Mouse (Mus musculus) heart, postnatal 0 days (tissue): ENCODE results near the gene Olfr1442. TPM values are rescaled to one million over a fixed set of nuclear protein-coding genes. Genes with fewer than 3 reads are reported as not detected.

Experiments
- ATAC-seq: fragments of 200-750 bp; cut with Nextera tagmentation; 2 replicates; pipeline ENCODE4 v1.8.0; 2017; ENCODE audit warnings: low read depth, moderate number of reproducible peaks, moderate library complexity; ENCODE audit not compliant: insufficient read depth
- DNase-seq: peaks from one replicate; pipeline ENCODE4 v3.0.0-alpha.2; 2016; ENCODE audit warnings: low spot score
- H3K27ac ChIP-seq: fragments of 300-500 bp; sonication (generic); 2 replicates; pipeline ENCODE4 v1.5.1; 2014; ENCODE audit warnings: low read depth, mild to moderate bottlenecking
- H3K27me3 ChIP-seq: fragments of 300-500 bp; sonication (generic); 2 replicates; pipeline ENCODE4 v1.6.1; 2014; ENCODE audit warnings: low read length, mixed read lengths; ENCODE audit not compliant: control insufficient read depth, insufficient read depth
- H3K36me3 ChIP-seq: fragments of 300-500 bp; sonication (generic); replicated peaks from 2 replicates; pipeline ENCODE4 v1.6.1; 2014; ENCODE audit warnings: low read length, mixed read lengths; ENCODE audit not compliant: control insufficient read depth, insufficient read depth
- H3K4me1 ChIP-seq: fragments of 300-500 bp; sonication (generic); 2 replicates; pipeline ENCODE4 v1.6.1; 2014; ENCODE audit warnings: antibody characterized with exemption; ENCODE audit not compliant: control insufficient read depth, insufficient read depth
- H3K4me2 ChIP-seq: fragments of 300-500 bp; sonication (generic); 2 replicates; pipeline ENCODE4 v1.6.1; 2014; ENCODE audit warnings: low read depth, mild to moderate bottlenecking, low read length, moderate library complexity
- H3K4me3 ChIP-seq: fragments of 300-500 bp; sonication (generic); 2 replicates; pipeline ENCODE4 v1.5.1; 2014; ENCODE audit warnings: low read depth, low read length
- H3K9ac ChIP-seq: fragments of 300-500 bp; sonication (generic); replicated peaks from 2 replicates; pipeline ENCODE4 v1.6.1; 2014; ENCODE audit warnings: low read depth, low read length, mixed read lengths
- H3K9me3 ChIP-seq: fragments of 300-500 bp; sonication (generic); replicated peaks from 2 replicates; pipeline ENCODE4 v1.6.1; 2016; ENCODE audit warnings: low read length; ENCODE audit not compliant: control insufficient read depth
- CTCF ChIP-seq: IDR thresholded peaks from 2 replicates; pipeline ENCODE4 v1.5.1; 2016; ENCODE audit warnings: antibody characterized with exemption, control low read depth, low read depth
- EP300 ChIP-seq: IDR thresholded peaks from 2 replicates; pipeline ENCODE4 v1.6.1; 2016; ENCODE audit warnings: antibody characterized with exemption, low read depth
- WGBS: fragments of 180-500 bp; shearing (Covaris S2); extraction: QIAGEN DNeasy Blood & Tissue Kit; methylation state at CpG from one replicate; pipeline ENCODE4 v1.1.7; 2014; 5-methylcytosine and 5-hydroxymethylcytosine counted together
- polyA plus RNA-seq: library from polyadenylated mRNA; unstranded; fragments of >200 nt; fragmentation: Nextera tagmentation; extraction: Ambion mirVana; gene quantifications from 2 replicates; pipeline ENCODE4 v1.2.1, GENCODE M21; 2015
- total RNA-seq: library from RNA; depleted of rRNA; stranded (reverse); fragments of >200 nt; gene quantifications from 2 replicates; pipeline ENCODE4 v1.2.3, GENCODE M21; 2014; ENCODE audit warnings: low replicate concordance

Gene Olfr1442
- total and polyA plus RNA-seq, 2 experiments from 2014 or later, result not detected

GRCm38 (mm10) chr19:12685231-12685630, 15.0 kb downstream of the Olfr1442 start:
- no peak for DNase-seq
- TF ChIP-seq CTCF, result no peak
- TF ChIP-seq EP300, result no peak
- Histone ChIP-seq H3K27me3 (no peaks in the 10 kb centered on the region), H3K27ac (no peak overlapping the region), H3K4me2 (no peak overlapping the region), H3K9me3 (no peaks in the 10 kb centered on the region), H3K36me3 (no peaks in the 10 kb centered on the region), H3K9ac (no peak overlapping the region), H3K4me3 (no peak overlapping the region), H3K4me1 (no peaks in the 10 kb centered on the region)
- no peak for ATAC-seq

DNA sequence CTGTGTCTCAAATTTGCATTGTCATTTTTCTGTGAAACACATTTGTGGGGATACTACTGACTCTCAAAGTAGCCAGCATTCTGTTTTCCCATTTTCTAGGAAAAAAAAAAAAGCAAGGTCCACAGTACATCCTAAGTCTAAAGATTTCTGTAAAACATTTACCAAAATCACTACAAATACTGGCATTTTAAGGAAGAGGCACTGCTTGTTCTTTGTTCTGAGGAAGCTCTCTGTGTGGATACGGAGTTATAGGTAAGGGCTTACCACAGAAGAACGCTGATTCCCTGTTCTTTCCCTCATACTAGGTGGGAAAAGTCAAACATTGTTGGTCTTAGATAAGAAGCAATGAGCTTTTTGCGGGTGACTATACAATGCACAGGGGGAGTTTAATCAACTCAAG, 25.4 kb downstream of the Olfr1442 start, which contains the start of gene Keg1:
Gene Keg1, plus strand, starts transcription at position 197 of the 400 bp plus-strand sequence.
- no peak for TF ChIP-seq EP300
- no peak for TF ChIP-seq CTCF
- H3K36me3 ChIP-seq, result no peaks in the 10 kb centered on the region
- no peaks in the 10 kb centered on the region for H3K4me1 ChIP-seq
- WGBS, result 62% methylated on average over 3 of the region's 3 CpGs
- H3K4me3 ChIP-seq, result no peak within 1 kb of the TSS
- H3K4me2 ChIP-seq, result no peak within 1 kb of the TSS
- H3K27me3 ChIP-seq, result no peaks in the 10 kb centered on the region
- no peak for ATAC-seq
- H3K9me3 ChIP-seq, result no peaks in the 10 kb centered on the region
- no peak within 1 kb of the TSS for H3K9ac ChIP-seq
- no peak within 1 kb of the TSS for H3K27ac ChIP-seq
- no peak for DNase-seq

DNA sequence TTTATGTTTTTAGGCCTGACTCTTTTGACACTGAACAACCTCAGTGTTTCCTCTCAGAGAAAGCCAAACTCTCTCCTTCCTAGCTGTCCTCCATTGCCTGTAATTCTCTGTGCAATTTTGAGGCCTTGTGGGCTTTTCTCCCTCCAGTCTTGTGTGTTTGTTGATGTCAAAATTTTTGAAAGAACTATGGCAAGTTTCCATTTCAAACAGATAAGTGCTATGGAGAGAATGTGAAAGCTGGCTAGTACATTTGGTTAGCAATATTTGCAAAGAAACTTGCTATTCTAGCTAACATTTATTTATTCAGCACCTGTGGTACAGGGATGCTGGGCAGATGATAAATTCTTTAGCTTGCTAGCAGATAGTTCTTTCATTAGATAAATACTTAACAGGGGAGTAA, 26.0 kb downstream of the Olfr1442 start:
- no peak for TF ChIP-seq EP300
- TF ChIP-seq CTCF, result no peak
- H3K27ac ChIP-seq, result no peak overlapping the region
- no peaks in the 10 kb centered on the region for H3K27me3 ChIP-seq
- H3K4me2 ChIP-seq, result no peak overlapping the region
- no peaks in the 10 kb centered on the region for H3K4me1 ChIP-seq
- no peak overlapping the region for H3K9ac ChIP-seq
- no peak overlapping the region for H3K4me3 ChIP-seq
- no peaks in the 10 kb centered on the region for H3K36me3 ChIP-seq
- DNase-seq (no peak), ATAC-seq (no peak)
- H3K9me3 ChIP-seq, result no peaks in the 10 kb centered on the region

DNA sequence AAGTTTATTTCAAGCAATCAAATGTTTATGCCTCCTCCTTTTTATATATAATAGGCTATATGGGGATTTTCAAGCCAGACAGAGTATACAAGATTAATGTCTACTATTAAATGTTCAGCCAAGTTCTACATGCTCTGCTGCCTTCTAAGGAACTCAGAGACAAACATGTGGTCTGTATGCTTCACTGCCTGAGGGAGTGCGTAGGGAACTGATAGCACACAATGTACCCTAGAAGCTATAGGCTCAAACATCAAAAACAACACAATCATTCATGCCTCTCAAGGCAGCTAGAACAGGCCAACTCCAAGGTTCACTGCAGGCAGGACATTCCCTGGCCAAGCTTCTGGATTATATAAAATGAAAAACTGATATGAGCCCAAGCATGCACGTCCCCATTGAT, 38.2 kb downstream of the Olfr1442 start:
- no peak for ATAC-seq
- Histone ChIP-seq H3K36me3 (no peaks in the 10 kb centered on the region), H3K9me3 (no peaks in the 10 kb centered on the region), H3K27ac (no peak overlapping the region), H3K4me3 (no peak overlapping the region), H3K9ac (no peak overlapping the region), H3K4me2 (no peak overlapping the region), H3K4me1 (no peaks in the 10 kb centered on the region), H3K27me3 (no peaks in the 10 kb centered on the region)
- no peak for TF ChIP-seq CTCF
- TF ChIP-seq EP300, result no peak
- no peak for DNase-seq
- WGBS, result 61% methylated on average over 2 of the region's 2 CpGs

DNA sequence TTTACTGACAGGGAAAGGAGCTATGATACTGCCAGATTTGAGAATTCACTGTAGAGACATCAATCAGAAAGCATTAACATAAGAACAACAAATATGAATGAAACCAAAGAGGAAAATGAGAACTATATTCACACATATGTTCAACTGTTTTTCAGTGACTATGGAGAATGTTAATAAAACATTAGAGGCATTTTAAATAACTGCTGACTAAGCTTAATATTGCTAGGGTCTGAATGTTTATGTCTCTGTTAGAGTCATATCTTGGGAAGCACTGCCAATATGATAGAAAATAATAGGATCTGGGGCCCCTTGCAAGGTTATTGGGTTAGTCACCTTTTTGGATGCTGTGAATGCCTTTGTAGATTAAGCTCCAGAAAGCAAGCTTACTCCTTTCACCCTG, 38.7 kb downstream of the Olfr1442 start:
- Histone ChIP-seq H3K36me3 (no peaks in the 10 kb centered on the region), H3K27ac (no peak overlapping the region), H3K4me3 (no peak overlapping the region), H3K27me3 (no peaks in the 10 kb centered on the region), H3K9me3 (no peaks in the 10 kb centered on the region), H3K4me1 (no peaks in the 10 kb centered on the region), H3K4me2 (no peak overlapping the region), H3K9ac (no peak overlapping the region)
- TF ChIP-seq CTCF (no peak), EP300 (no peak)
- ATAC-seq, result no peak
- no peak for DNase-seq

DNA sequence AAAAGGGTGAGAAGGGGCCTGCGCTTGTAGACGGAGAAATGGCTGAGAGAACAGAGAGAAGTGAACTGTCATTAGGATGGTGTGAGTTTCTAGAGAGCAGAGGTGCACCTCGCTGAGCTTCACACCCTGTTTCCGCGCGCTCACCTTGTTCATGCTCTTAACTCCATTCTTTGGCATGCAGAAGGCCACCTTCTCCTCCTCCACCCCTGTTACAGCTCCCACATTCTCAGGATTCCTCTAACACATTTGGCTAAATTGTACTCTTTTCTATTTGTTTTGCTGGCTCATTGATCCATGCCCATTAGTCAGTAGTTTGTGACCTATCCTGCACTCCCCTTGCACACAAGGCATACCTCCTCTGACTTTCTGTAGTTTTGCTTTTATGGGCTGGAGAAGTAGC, 49.0 kb downstream of the Olfr1442 start:
- 70% methylated on average over 6 of the region's 6 CpGs for WGBS
- no peaks in the 10 kb centered on the region for H3K27me3 ChIP-seq
- H3K9me3 ChIP-seq, result no peaks in the 10 kb centered on the region
- no peak overlapping the region for H3K4me3 ChIP-seq
- TF ChIP-seq EP300 (no peak), CTCF (no peak)
- H3K4me2 ChIP-seq, result no peak overlapping the region
- no peaks in the 10 kb centered on the region for H3K4me1 ChIP-seq
- DNase-seq, result no peak
- no peaks in the 10 kb centered on the region for H3K36me3 ChIP-seq
- no peak overlapping the region for H3K27ac ChIP-seq
- no peak overlapping the region for H3K9ac ChIP-seq
- ATAC-seq, result no peak
